ENCODE assay signal across 8 mouse cellular contexts in genomic region chr2:157006511-157007233, GRCm38 (mm10). TPM values are rescaled to one million over a fixed set of nuclear protein-coding genes. Genes with fewer than 3 reads are reported as not detected.
DNase-seq lines count a peak whose midpoint lies in the region.

Gene Dsn1, minus strand, starts transcription at chr2:157007154.

- H3K36me3 ChIP-seq in megakaryocyte, embryonic 14.5 days (replicated peaks; ENCODE audit: low read length) = peaks cover 30% of the 10 kb centered on the region

- no peaks in the 10 kb centered on the region for H3K9me3 ChIP-seq in megakaryocyte, embryonic 14.5 days

- no peaks in the 10 kb centered on the region for H3K27me3 ChIP-seq in megakaryocyte, embryonic 14.5 days (replicated peaks)

- H3K4me3 ChIP-seq in megakaryocyte, embryonic 14.5 days (replicated peaks) = peak within 1 kb of the TSS; percentile 97

- peak; percentile 92 for DNase-seq in adipocyte (ENCODE audit: low spot score)
- peak; percentile 94 for DNase-seq in embryo, embryonic 10 days (ENCODE audit: low spot score)
- DNase-seq in gastrocnemius, postnatal 10 days = peak; percentile 94
- peak; percentile 95 for DNase-seq in induced T-regulatory cell, adult 2 months (ENCODE audit: low read depth)
- DNase-seq in left cerebral cortex, adult 9 months (ENCODE audit: low spot score in 2 of 2) = peak; percentile 47 to 89
- peak; percentile 90 to 92 for DNase-seq in right cerebral cortex, adult 2 months (ENCODE audit: low spot score in 2 of 2)
- peak; percentile 66 for DNase-seq in urinary bladder, postnatal 10 days (ENCODE audit: low spot score)

- H3K4me1 ChIP-seq in megakaryocyte, embryonic 14.5 days = peaks cover 59% of the 10 kb centered on the region

RNA-seq across cellular contexts. Expression of gene Dsn1, which starts in this region (rescaled TPM):
- total RNA-seq in gastrocnemius, postnatal 10 days (2021) = 1 to 10 TPM; 5.3 to 6.0 TPM
- polyA plus RNA-seq in megakaryocyte, embryonic 14.5 days (2012; ENCODE audit: insufficient read depth, low replicate concordance) = 0.73 TPM in 1 of 2 replicates, not detected in the other

Comparison
In these comparisons a context has a peak if more than half of its experiments do, and no peak if none do; other contexts are left out.
1. Peak in every context shown above with its lines: DNase-seq and H3K4me3 ChIP-seq.